Mouse (Mus musculus) cerebellum, adult 9-11 months (tissue): Measurements from ENCODE around the gene Gm19965.

Source experiments
- DNase-seq: peaks from one replicate; pipeline ENCODE4 v3.0.0; 2022

Gm19965 gene

GRCm38 (mm10) chr1:116802683-116803082 is at the start of gene Gm19965:
TSS of gene Gm19965 (plus strand) at chr1:116802983.
- no peak for DNase-seq

- no peak for DNase-seq
These were observed 20.3 kb upstream of the Gm19965 start for GRCm38 (mm10) chr1:116782471-116782989.
